Mouse (Mus musculus) embryonic facial prominence, embryonic 14.5 days (tissue): ENCODE data around the gene Trim15. TPM values are rescaled to one million over a fixed set of nuclear protein-coding genes. Genes with fewer than 3 reads are reported as not detected.
A peak's percentile ranks its signal among the peaks of the same experiment; 100 is the strongest.
"Not testable (repeated sequence)": the region's sequence is repeated elsewhere in the genome, so short reads cannot be mapped to it uniquely, and the experiment has no call there.

Experiments
- ATAC-seq: fragments of 200-750 bp; cut with Nextera tagmentation; 2 replicates; pipeline ENCODE4 v1.8.0; 2017; ENCODE audit warnings: low read depth, moderate number of reproducible peaks, moderate TSS enrichment
- DNase-seq: peaks from one replicate; pipeline ENCODE4 v3.0.0-alpha.2; 2015; ENCODE audit warnings: low spot score
- H3K27ac ChIP-seq: fragments of 300-500 bp; sonication (generic); replicated peaks from 2 replicates; pipeline ENCODE4 v1.5.1; 2014; ENCODE audit warnings: low read depth, mild to moderate bottlenecking, low read length, moderate library complexity
- H3K27me3 ChIP-seq: fragments of 300-500 bp; sonication (generic); replicated peaks from 2 replicates; pipeline ENCODE4 v1.6.1; 2014; ENCODE audit warnings: low read length; ENCODE audit not compliant: control insufficient read depth, insufficient read depth
- H3K36me3 ChIP-seq: fragments of 300-500 bp; sonication (generic); 2 replicates; pipeline ENCODE4 v1.6.1; 2014; ENCODE audit warnings: low read length, mixed read lengths; ENCODE audit not compliant: control insufficient read depth, insufficient read depth
- H3K4me1 ChIP-seq: fragments of 300-500 bp; sonication (generic); 2 replicates; pipeline ENCODE4 v1.6.1; 2014; ENCODE audit warnings: antibody characterized with exemption, low read length; ENCODE audit not compliant: control insufficient read depth, insufficient read depth
- H3K4me2 ChIP-seq: fragments of 300-500 bp; sonication (generic); 2 replicates; pipeline ENCODE4 v1.6.1; 2014; ENCODE audit warnings: low read depth, mild to moderate bottlenecking, low read length, moderate library complexity, mixed read lengths
- H3K4me3 ChIP-seq: fragments of 300-500 bp; sonication (generic); 2 replicates; pipeline ENCODE4 v1.5.1; 2014; ENCODE audit warnings: low read depth, mild to moderate bottlenecking, low read length
- H3K9ac ChIP-seq: fragments of 300-500 bp; sonication (generic); 2 replicates; pipeline ENCODE4 v1.6.1; 2014; ENCODE audit warnings: low read depth, mild to moderate bottlenecking, low read length, moderate library complexity, mixed read lengths
- H3K9me3 ChIP-seq: fragments of 300-500 bp; sonication (generic); 2 replicates; pipeline ENCODE4 v1.6.1; 2016; ENCODE audit warnings: low read length; ENCODE audit not compliant: control insufficient read depth
- WGBS: fragments of 180-500 bp; shearing (Covaris S2); extraction: QIAGEN DNeasy Blood & Tissue Kit; methylation state at CpG from one replicate; pipeline ENCODE4 v1.1.7; 2014; 5-methylcytosine and 5-hydroxymethylcytosine counted together
- polyA plus RNA-seq: library from polyadenylated mRNA; unstranded; fragments of >200 nt; fragmentation: Nextera tagmentation; extraction: Ambion mirVana; gene quantifications from 2 replicates; pipeline ENCODE4 v1.2.1, GENCODE M21; 2014

Gene Trim15
- polyA plus RNA-seq, 1 experiment from 2014 or later = 0.15 TPM

- H3K27me3 ChIP-seq = no peaks in the 10 kb centered on the region
- no peaks in the 10 kb centered on the region for H3K36me3 ChIP-seq
- DNase-seq = no peak
- WGBS = 80% methylated on average over 4 of the region's 4 CpGs
- ATAC-seq = no peak
- no peaks in the 10 kb centered on the region for H3K9me3 ChIP-seq
- no peak overlapping the region for H3K4me2 ChIP-seq
- H3K4me3 ChIP-seq = no peak overlapping the region
- no peak overlapping the region for H3K27ac ChIP-seq
- H3K4me1 ChIP-seq = no peaks in the 10 kb centered on the region
- H3K9ac ChIP-seq = no peak overlapping the region
Observed at GRCm38 (mm10) chr17:36899376-36899775, 32.4 kb upstream of the Trim15 start.

- no peaks in the 10 kb centered on the region for H3K9me3 ChIP-seq
- H3K4me1 ChIP-seq = no peaks in the 10 kb centered on the region
- no peak within 1 kb of the TSS for H3K4me2 ChIP-seq
- no peaks in the 10 kb centered on the region for H3K27me3 ChIP-seq
- H3K9ac ChIP-seq = no peak within 1 kb of the TSS
- DNase-seq = no peak
- no peak within 1 kb of the TSS for H3K4me3 ChIP-seq
- ATAC-seq = no peak
- H3K27ac ChIP-seq = no peak within 1 kb of the TSS
- WGBS = 63% methylated on average over 6 of the region's 6 CpGs
- no peaks in the 10 kb centered on the region for H3K36me3 ChIP-seq
Observed at GRCm38 (mm10) chr17:36897552-36898205, 30.7 kb upstream of the Trim15 start, which contains the start of gene Trim31. Gene Trim31, plus strand, starts transcription at chr17:36898118.

- DNase-seq (no peak), ATAC-seq (no peak)
- Histone ChIP-seq H3K27me3 (no peaks in the 10 kb centered on the region), H3K4me2 (no peak overlapping the region), H3K9ac (no peak overlapping the region), H3K36me3 (no peaks in the 10 kb centered on the region), H3K4me3 (no peak overlapping the region), H3K27ac (no peak overlapping the region), H3K9me3 (no peaks in the 10 kb centered on the region), H3K4me1 (no peaks in the 10 kb centered on the region)
Observed at GRCm38 (mm10) chr17:36897065-36897464, 30.1 kb upstream of the Trim15 start.

GRCm38 (mm10) chr17:36896583-36896982 is 29.6 kb upstream of the Trim15 start:
- DNase-seq = peak; percentile 23
- H3K9me3 ChIP-seq = no peaks in the 10 kb centered on the region
- no peaks in the 10 kb centered on the region for H3K4me1 ChIP-seq
- H3K36me3 ChIP-seq = no peaks in the 10 kb centered on the region
- WGBS = 82% methylated on average over 1 of the region's 1 CpGs
- no peak overlapping the region for H3K4me3 ChIP-seq
- H3K4me2 ChIP-seq = no peak overlapping the region
- ATAC-seq = no peak
- no peaks in the 10 kb centered on the region for H3K27me3 ChIP-seq
- no peak overlapping the region for H3K9ac ChIP-seq
- no peak overlapping the region for H3K27ac ChIP-seq

- 0 out of 2 replicates have a peak, but pooled peaks cover 4% of the 10 kb centered on the region for H3K27me3 ChIP-seq
- DNase-seq (no peak), ATAC-seq (no peak)
- H3K9ac ChIP-seq = no peak overlapping the region
- no peak overlapping the region for H3K4me3 ChIP-seq
- H3K4me2 ChIP-seq = no peak overlapping the region
- no peaks in the 10 kb centered on the region for H3K9me3 ChIP-seq
- no peaks in the 10 kb centered on the region for H3K36me3 ChIP-seq
- no peaks in the 10 kb centered on the region for H3K4me1 ChIP-seq
- WGBS = 67% methylated on average over 5 of the region's 5 CpGs
- H3K27ac ChIP-seq = no peak overlapping the region
Observed at GRCm38 (mm10) chr17:36893387-36893786, 26.4 kb upstream of the Trim15 start.

- Histone ChIP-seq H3K4me2 (no peak overlapping the region), H3K27ac (no peak overlapping the region), H3K27me3 (0 out of 2 replicates have a peak, but pooled peaks cover 4% of the 10 kb centered on the region), H3K36me3 (no peaks in the 10 kb centered on the region), H3K9me3 (no peaks in the 10 kb centered on the region), H3K9ac (no peak overlapping the region), H3K4me1 (no peaks in the 10 kb centered on the region), H3K4me3 (no peak overlapping the region)
- ATAC-seq (no peak), DNase-seq (peak; percentile 66)
- WGBS = 11% methylated on average over 2 of the region's 2 CpGs
Observed at GRCm38 (mm10) chr17:36892362-36892761, 25.4 kb upstream of the Trim15 start.

DNA sequence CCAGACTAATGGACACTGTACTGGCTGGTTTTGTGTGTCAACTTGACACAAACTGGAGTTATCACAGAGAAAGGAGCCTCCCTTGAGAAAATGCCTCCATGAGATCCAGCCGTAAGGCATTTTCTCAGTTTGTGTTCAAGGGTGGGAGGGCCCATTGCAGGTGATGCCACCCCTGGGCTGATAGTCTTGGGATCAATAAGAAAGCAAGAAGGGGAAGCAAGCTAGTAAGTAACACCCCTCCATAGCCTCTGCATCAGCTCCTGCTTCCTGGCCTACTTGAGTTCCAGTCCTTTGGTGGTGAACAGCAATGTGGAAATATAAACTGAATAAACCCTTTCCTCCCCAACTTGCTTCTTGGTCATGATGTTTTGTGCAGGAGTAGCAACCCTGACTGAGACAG is 24.5 kb upstream of the Trim15 start:
- not testable (repeated sequence) for H3K27ac ChIP-seq, H3K27me3 ChIP-seq, ATAC-seq, H3K9ac ChIP-seq, H3K4me1 ChIP-seq, DNase-seq, H3K9me3 ChIP-seq, H3K4me2 ChIP-seq, H3K4me3 ChIP-seq, H3K36me3 ChIP-seq
- 90% methylated on average over 1 of the region's 1 CpGs for WGBS

- 80% methylated on average over 5 of the region's 5 CpGs for WGBS
Observed at GRCm38 (mm10) chr17:36890073-36890903, 23.3 kb upstream of the Trim15 start, which contains the start of gene Trim40. Gene Trim40, minus strand, starts transcription at chr17:36890123.

More at GRCm38 (mm10) chr17:36890073-36890903, 23.3 kb upstream of the Trim15 start, which contains the start of gene Trim40:
- Histone ChIP-seq H3K4me1 (no peaks in the 10 kb centered on the region), H3K9ac (no peak within 1 kb of the TSS), H3K36me3 (no peaks in the 10 kb centered on the region), H3K27ac (no peak within 1 kb of the TSS), H3K4me2 (no peak within 1 kb of the TSS), H3K27me3 (0 out of 2 replicates have a peak, but pooled peaks cover 4% of the 10 kb centered on the region), H3K9me3 (no peaks in the 10 kb centered on the region), H3K4me3 (no peak within 1 kb of the TSS)
- ATAC-seq (no peak), DNase-seq (no peak)
